Mouse (Mus musculus): ENCODE measurements around the gene Ccr4. TPM values are rescaled to one million over a fixed set of nuclear protein-coding genes. Genes with fewer than 3 reads are reported as not detected.

The Ccr4 gene
- polyA plus RNA-seq, 1 experiment from 2014 or later: 0.10 TPM

- Histone ChIP-seq H3K4me3 (no peak overlapping the region), H3K9me3 (no peaks in the 10 kb centered on the region), H3K27me3 (replicated peaks; ENCODE audit: low read depth, poor library complexity, severe bottlenecking) (no peaks in the 10 kb centered on the region), H3K27ac (replicated peaks) (no peak overlapping the region), H3K4me1 (peaks cover 4% of the 10 kb centered on the region; the same call in 1 of the 2 replicates), H3K36me3 (replicated peaks) (no peaks in the 10 kb centered on the region)
- 87% methylated on average over 7 of the region's 7 CpGs for WGBS
- no peak for DNase-seq (ENCODE audit: low spot score)
These were observed 8.2 kb downstream of the Ccr4 start for GRCm38 (mm10) chr9:114496469-114496868.

- 87% methylated on average over 23 of the region's 23 CpGs for WGBS
- Histone ChIP-seq H3K9me3 (no peaks in the 10 kb centered on the region), H3K36me3 (replicated peaks) (no peaks in the 10 kb centered on the region), H3K4me3 (no peak overlapping the region), H3K4me1 (0 out of 2 replicates have a peak, but pooled peaks cover 3% of the 10 kb centered on the region), H3K27ac (replicated peaks) (no peak overlapping the region), H3K27me3 (replicated peaks; ENCODE audit: low read depth, poor library complexity, severe bottlenecking) (no peaks in the 10 kb centered on the region)
- no peak for DNase-seq (ENCODE audit: low spot score)
These were observed 17.0 kb downstream of the Ccr4 start for GRCm38 (mm10) chr9:114487481-114488258.

- DNase-seq (ENCODE audit: low spot score): no peak
- Histone ChIP-seq H3K36me3 (replicated peaks) (no peaks in the 10 kb centered on the region), H3K4me3 (no peak overlapping the region), H3K9me3 (no peaks in the 10 kb centered on the region), H3K27me3 (replicated peaks; ENCODE audit: low read depth, poor library complexity, severe bottlenecking) (no peaks in the 10 kb centered on the region), H3K4me1 (0 out of 2 replicates have a peak, but pooled peaks cover 3% of the 10 kb centered on the region), H3K27ac (replicated peaks) (no peak overlapping the region)
- 87% methylated on average over 4 of the region's 4 CpGs for WGBS
These were observed 17.9 kb downstream of the Ccr4 start for GRCm38 (mm10) chr9:114486808-114487207.

GRCm38 (mm10) chr9:114484771-114485170 is 19.9 kb downstream of the Ccr4 start:
- no peak for DNase-seq (ENCODE audit: low spot score)
- H3K4me3 ChIP-seq: no peak overlapping the region
- H3K27ac ChIP-seq (replicated peaks): no peak overlapping the region
- no peaks in the 10 kb centered on the region for H3K36me3 ChIP-seq (replicated peaks)
- H3K9me3 ChIP-seq: no peaks in the 10 kb centered on the region
- 85% methylated on average over 5 of the region's 5 CpGs for WGBS
- H3K27me3 ChIP-seq (replicated peaks; ENCODE audit: low read depth, poor library complexity, severe bottlenecking): no peaks in the 10 kb centered on the region
- 0 out of 2 replicates have a peak, but pooled peaks cover 3% of the 10 kb centered on the region for H3K4me1 ChIP-seq

- H3K4me3 ChIP-seq: no peak overlapping the region
- no peaks in the 10 kb centered on the region for H3K36me3 ChIP-seq (replicated peaks)
- no peaks in the 10 kb centered on the region for H3K9me3 ChIP-seq
- no peak for DNase-seq (ENCODE audit: low spot score)
- 0 out of 2 replicates have a peak, but pooled peaks cover 3% of the 10 kb centered on the region for H3K4me1 ChIP-seq
- no peak overlapping the region for H3K27ac ChIP-seq (replicated peaks)
- WGBS: 85% methylated on average over 3 of the region's 3 CpGs
- H3K27me3 ChIP-seq (replicated peaks; ENCODE audit: low read depth, poor library complexity, severe bottlenecking): no peaks in the 10 kb centered on the region
These were observed 23.8 kb downstream of the Ccr4 start for GRCm38 (mm10) chr9:114480940-114481339.

- Histone ChIP-seq H3K9me3 (no peaks in the 10 kb centered on the region), H3K36me3 (replicated peaks) (peaks cover 2% of the 10 kb centered on the region; the same call in 1 of the 2 replicates), H3K4me3 (no peak overlapping the region), H3K27me3 (replicated peaks; ENCODE audit: low read depth, poor library complexity, severe bottlenecking) (no peaks in the 10 kb centered on the region), H3K27ac (replicated peaks) (no peak overlapping the region), H3K4me1 (no peaks in the 10 kb centered on the region)
- WGBS: 91% methylated on average over 9 of the region's 9 CpGs
- no peak for DNase-seq (ENCODE audit: low spot score)
These were observed 27.7 kb downstream of the Ccr4 start for GRCm38 (mm10) chr9:114477019-114477418.

GRCm38 (mm10) chr9:114471892-114472291 is 32.8 kb downstream of the Ccr4 start:
- 86% methylated on average over 7 of the region's 7 CpGs for WGBS
- no peak for DNase-seq (ENCODE audit: low spot score)
- no peaks in the 10 kb centered on the region for H3K9me3 ChIP-seq
- H3K27me3 ChIP-seq (replicated peaks; ENCODE audit: low read depth, poor library complexity, severe bottlenecking): no peaks in the 10 kb centered on the region
- 0 out of 2 replicates have a peak, but pooled peaks cover 9% of the 10 kb centered on the region for H3K4me1 ChIP-seq
- peaks cover 6% of the 10 kb centered on the region for H3K36me3 ChIP-seq (replicated peaks)
- no peak overlapping the region for H3K27ac ChIP-seq (replicated peaks)
- H3K4me3 ChIP-seq: no peak overlapping the region

- 96% methylated on average over 4 of the region's 4 CpGs for WGBS
- peaks cover 26% of the 10 kb centered on the region for H3K36me3 ChIP-seq (replicated peaks)
- no peaks in the 10 kb centered on the region for H3K27me3 ChIP-seq (replicated peaks; ENCODE audit: low read depth, poor library complexity, severe bottlenecking)
- 0 out of 2 replicates have a peak, but pooled peaks cover 10% of the 10 kb centered on the region for H3K4me1 ChIP-seq
- H3K27ac ChIP-seq (replicated peaks): no peak overlapping the region
- DNase-seq (ENCODE audit: low spot score): no peak
- H3K4me3 ChIP-seq: no peak overlapping the region
- no peaks in the 10 kb centered on the region for H3K9me3 ChIP-seq
These were observed 36.0 kb downstream of the Ccr4 start for GRCm38 (mm10) chr9:114468701-114469100.

GRCm38 (mm10) chr9:114468217-114468616 is 36.5 kb downstream of the Ccr4 start:
- Histone ChIP-seq H3K4me1 (0 out of 2 replicates have a peak, but pooled peaks cover 10% of the 10 kb centered on the region), H3K27me3 (replicated peaks; ENCODE audit: low read depth, poor library complexity, severe bottlenecking) (no peaks in the 10 kb centered on the region), H3K27ac (replicated peaks) (no peak overlapping the region), H3K4me3 (no peak overlapping the region), H3K36me3 (replicated peaks) (peaks cover 27% of the 10 kb centered on the region), H3K9me3 (no peaks in the 10 kb centered on the region)
- no peak for DNase-seq (ENCODE audit: low spot score)
- WGBS: 82% methylated on average over 5 of the region's 5 CpGs

- no peak overlapping the region for H3K27ac ChIP-seq (replicated peaks)
- 65% methylated on average over 7 of the region's 7 CpGs for WGBS
These were observed 37.8 kb downstream of the Ccr4 start for GRCm38 (mm10) chr9:114466871-114467270.

GRCm38 (mm10) chr9:114465442-114465841 is 39.3 kb downstream of the Ccr4 start:
- 81% methylated on average over 6 of the region's 6 CpGs for WGBS
- DNase-seq (ENCODE audit: low spot score): no peak
- peaks cover 44% of the 10 kb centered on the region for H3K36me3 ChIP-seq (replicated peaks)
- H3K27ac ChIP-seq (replicated peaks): no peak overlapping the region
- H3K27me3 ChIP-seq (replicated peaks; ENCODE audit: low read depth, poor library complexity, severe bottlenecking): no peaks in the 10 kb centered on the region
- H3K4me1 ChIP-seq: 0 out of 2 replicates have a peak, but pooled peaks cover 10% of the 10 kb centered on the region
- H3K4me3 ChIP-seq: no peak overlapping the region
- H3K9me3 ChIP-seq: no peaks in the 10 kb centered on the region

More at GRCm38 (mm10) chr9:114466871-114467270, 37.8 kb downstream of the Ccr4 start:
- 0 out of 2 replicates have a peak, but pooled peaks cover 10% of the 10 kb centered on the region for H3K4me1 ChIP-seq
- no peak for DNase-seq (ENCODE audit: low spot score)
- no peaks in the 10 kb centered on the region for H3K9me3 ChIP-seq
- H3K36me3 ChIP-seq (replicated peaks): peaks cover 38% of the 10 kb centered on the region
- H3K4me3 ChIP-seq: no peak overlapping the region
- H3K27me3 ChIP-seq (replicated peaks; ENCODE audit: low read depth, poor library complexity, severe bottlenecking): no peaks in the 10 kb centered on the region

GRCm38 (mm10) chr9:114462569-114462968 is 42.1 kb downstream of the Ccr4 start:
- H3K27me3 ChIP-seq (replicated peaks; ENCODE audit: low read depth, poor library complexity, severe bottlenecking): no peaks in the 10 kb centered on the region
- H3K36me3 ChIP-seq (replicated peaks): peaks cover 55% of the 10 kb centered on the region
- H3K27ac ChIP-seq (replicated peaks): no peak overlapping the region
- no peak for DNase-seq (ENCODE audit: low spot score)
- H3K4me3 ChIP-seq: no peak overlapping the region
- no peaks in the 10 kb centered on the region for H3K9me3 ChIP-seq
- 89% methylated on average over 7 of the region's 7 CpGs for WGBS
- H3K4me1 ChIP-seq: 0 out of 2 replicates have a peak, but pooled peaks cover 8% of the 10 kb centered on the region

GRCm38 (mm10) chr9:114458436-114458835 is 46.3 kb downstream of the Ccr4 start:
- DNase-seq (ENCODE audit: low spot score): no peak
- Histone ChIP-seq H3K4me1 (peaks cover 13% of the 10 kb centered on the region), H3K27ac (replicated peaks) (no peak overlapping the region), H3K4me3 (no peak overlapping the region), H3K9me3 (no peaks in the 10 kb centered on the region), H3K27me3 (replicated peaks; ENCODE audit: low read depth, poor library complexity, severe bottlenecking) (no peaks in the 10 kb centered on the region), H3K36me3 (replicated peaks) (peaks cover 43% of the 10 kb centered on the region)
- 83% methylated on average over 3 of the region's 3 CpGs for WGBS
